Mouse (Mus musculus) hindbrain, postnatal 0 days (tissue): Measurements from ENCODE around the gene Tm4sf5. TPM values are rescaled to one million over a fixed set of nuclear protein-coding genes. Genes with fewer than 3 reads are reported as not detected.
"Not testable (repeated sequence)": the region's sequence is repeated elsewhere in the genome, so short reads cannot be mapped to it uniquely, and the experiment has no call there.

ENCODE experiments used
- ATAC-seq: fragments of 200-750 bp; cut with Nextera tagmentation; 2 replicates; pipeline ENCODE4 v1.8.0; 2017; ENCODE audit warnings: mild to moderate bottlenecking, moderate TSS enrichment, moderate library complexity
- DNase-seq: peaks from one replicate; pipeline ENCODE4 v3.0.0-alpha.2; 2015; ENCODE audit warnings: low spot score
- H3K27ac ChIP-seq: fragments of 300-500 bp; sonication (generic); 2 replicates; pipeline ENCODE4 v1.5.1; 2014; ENCODE audit warnings: mild to moderate bottlenecking
- H3K27me3 ChIP-seq: fragments of 300-500 bp; sonication (generic); 2 replicates; pipeline ENCODE4 v1.6.1; 2014; ENCODE audit warnings: low read length, mixed read lengths; ENCODE audit not compliant: insufficient read depth
- H3K36me3 ChIP-seq: fragments of 300-500 bp; sonication (generic); 2 replicates; pipeline ENCODE4 v1.6.1; 2014; ENCODE audit warnings: low read length, mixed read lengths; ENCODE audit not compliant: insufficient read depth
- H3K4me1 ChIP-seq: fragments of 300-500 bp; sonication (generic); 2 replicates; pipeline ENCODE4 v1.6.1; 2014; ENCODE audit warnings: antibody characterized with exemption, low read length, mixed read lengths; ENCODE audit not compliant: insufficient read depth
- H3K4me2 ChIP-seq: fragments of 300-500 bp; sonication (generic); 2 replicates; pipeline ENCODE4 v1.6.1; 2014; ENCODE audit warnings: low read depth, mild to moderate bottlenecking, low read length, moderate library complexity, mixed read lengths
- H3K4me3 ChIP-seq: fragments of 300-500 bp; sonication (generic); 2 replicates; pipeline ENCODE4 v1.5.1; 2014; ENCODE audit warnings: low read length
- H3K9ac ChIP-seq: fragments of 300-500 bp; sonication (generic); replicated peaks from 2 replicates; pipeline ENCODE4 v1.6.1; 2014; ENCODE audit warnings: mild to moderate bottlenecking, low read length, moderate library complexity, mixed read lengths
- H3K9me3 ChIP-seq: fragments of 300-500 bp; sonication (generic); 2 replicates; pipeline ENCODE4 v1.6.1; 2016; ENCODE audit warnings: low read length, mixed read lengths
- CTCF ChIP-seq: IDR thresholded peaks from 2 replicates; pipeline ENCODE4 v1.5.1; 2016; ENCODE audit warnings: antibody characterized with exemption, control low read depth, low read depth
- WGBS: fragments of 180-500 bp; shearing (Covaris S2); extraction: QIAGEN DNeasy Blood & Tissue Kit; methylation state at CpG from one replicate; pipeline ENCODE4 v1.1.7; 2014; 5-methylcytosine and 5-hydroxymethylcytosine counted together
- polyA plus RNA-seq: library from polyadenylated mRNA; unstranded; fragments of >200 nt; fragmentation: Nextera tagmentation; extraction: Ambion mirVana; gene quantifications from 2 replicates; pipeline ENCODE4 v1.2.1, GENCODE M21; 2015
- total RNA-seq: library from RNA; depleted of rRNA; stranded (reverse); fragments of >200 nt; gene quantifications from 2 replicates; pipeline ENCODE4 v1.2.3, GENCODE M21; 2014

The Tm4sf5 gene
- total and polyA plus RNA-seq, 2 experiments from 2014 or later, result 6.9 to 17.1 TPM

DNA sequence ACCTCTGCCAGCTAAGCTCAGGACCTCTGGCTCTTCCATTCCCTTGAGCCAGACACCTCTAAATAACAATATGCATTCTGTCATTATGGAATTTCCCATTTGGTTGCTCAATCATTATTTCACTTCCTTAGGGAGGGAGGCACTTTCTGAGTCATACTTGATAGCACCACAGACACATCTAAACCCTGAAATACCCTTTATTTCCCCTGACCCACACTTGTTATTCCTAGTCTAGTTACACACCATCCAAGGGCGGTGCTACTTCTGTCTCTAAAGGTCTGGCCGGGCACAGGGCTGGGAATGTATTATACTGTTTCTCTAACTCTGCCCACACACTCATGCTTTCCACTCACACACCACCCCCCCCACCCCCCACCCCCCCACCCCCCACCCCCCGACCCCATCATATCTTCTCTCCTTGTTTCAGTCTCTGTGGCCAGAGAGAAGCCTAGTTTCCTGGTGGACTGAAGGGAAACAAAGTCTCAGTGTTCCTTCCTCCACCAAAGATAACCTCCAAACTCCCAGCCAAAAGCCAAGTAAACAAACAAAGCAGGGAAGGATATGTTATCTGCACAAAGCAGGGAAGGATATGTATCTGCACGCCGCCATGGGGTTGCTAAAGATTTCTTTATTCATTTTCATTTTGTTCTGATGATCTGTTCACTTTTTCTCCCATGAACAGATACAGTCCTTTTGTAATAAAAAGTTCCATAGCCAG lies 37.0 kb upstream of the Tm4sf5 start:
- H3K27me3 ChIP-seq, result no peaks in the 10 kb centered on the region
- H3K4me1 ChIP-seq, result 0 out of 2 replicates have a peak, but pooled peaks cover 4% of the 10 kb centered on the region
- TF ChIP-seq CTCF, result no peak
- H3K4me3 ChIP-seq, result no peak overlapping the region
- no peak overlapping the region for H3K9ac ChIP-seq
- H3K9me3 ChIP-seq, result no peaks in the 10 kb centered on the region
- no peak for DNase-seq
- no peak for ATAC-seq
- 89% methylated on average over 5 of the region's 5 CpGs for WGBS
- H3K36me3 ChIP-seq, result no peaks in the 10 kb centered on the region
- no peak overlapping the region for H3K27ac ChIP-seq
- H3K4me2 ChIP-seq, result no peak overlapping the region

DNA sequence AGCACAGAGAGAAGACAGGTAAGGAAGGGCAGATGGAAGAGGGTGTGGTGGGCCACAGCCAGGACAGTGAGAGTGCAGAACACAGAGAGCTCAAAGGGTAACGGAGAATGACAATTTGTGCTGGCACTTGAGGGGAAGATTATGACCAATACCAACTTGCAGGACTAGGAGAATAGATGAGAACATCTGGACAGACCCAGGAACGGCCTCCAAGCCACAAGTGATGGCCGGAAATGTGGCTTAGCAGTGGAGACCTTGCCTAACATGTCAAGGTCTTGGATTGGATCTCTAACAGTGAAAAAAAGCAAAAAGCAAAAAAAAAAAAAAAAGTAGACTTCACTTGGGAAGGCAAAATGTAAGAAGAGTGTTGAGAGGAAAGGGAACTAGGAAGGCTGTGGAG lies 35.3 kb upstream of the Tm4sf5 start:
- Histone ChIP-seq H3K36me3 (no peaks in the 10 kb centered on the region), H3K4me1 (0 out of 2 replicates have a peak, but pooled peaks cover 4% of the 10 kb centered on the region), H3K9ac (no peak overlapping the region), H3K27ac (no peak overlapping the region), H3K9me3 (no peaks in the 10 kb centered on the region), H3K4me3 (no peak overlapping the region), H3K27me3 (no peaks in the 10 kb centered on the region), H3K4me2 (no peak overlapping the region)
- WGBS, result 94% methylated on average over 3 of the region's 3 CpGs
- no peak for DNase-seq
- no peak for ATAC-seq
- TF ChIP-seq CTCF, result no peak

- H3K9ac ChIP-seq, result no peak overlapping the region
- no peak overlapping the region for H3K4me3 ChIP-seq
- no peak for ATAC-seq
- no peak for TF ChIP-seq CTCF
- H3K9me3 ChIP-seq, result no peaks in the 10 kb centered on the region
- no peak overlapping the region for H3K27ac ChIP-seq
- no peak overlapping the region for H3K4me2 ChIP-seq
- DNase-seq, result no peak
- no peaks in the 10 kb centered on the region for H3K27me3 ChIP-seq
- no peaks in the 10 kb centered on the region for H3K4me1 ChIP-seq
- no peaks in the 10 kb centered on the region for H3K36me3 ChIP-seq
Observed at GRCm38 (mm10) chr11:70472716-70473115, 32.3 kb upstream of the Tm4sf5 start.

DNA sequence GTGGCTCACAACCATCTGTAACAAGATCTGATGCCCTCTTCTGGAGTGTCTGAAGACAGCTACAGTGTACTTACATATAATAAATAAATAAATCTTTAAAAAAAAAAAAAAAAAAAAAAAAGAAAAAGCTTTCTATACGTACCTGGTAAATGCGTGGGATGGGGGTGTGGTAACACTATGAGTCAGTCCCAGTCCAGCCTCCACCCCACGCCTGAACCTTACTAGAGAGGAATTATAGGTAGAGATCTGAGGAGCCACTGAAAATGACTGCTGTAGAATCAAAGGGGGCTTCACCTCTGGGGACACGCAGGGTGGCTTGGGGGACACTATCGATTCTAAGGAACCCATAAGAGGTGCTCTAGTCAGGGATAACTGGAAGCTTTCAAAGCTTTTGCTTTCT lies 31.8 kb upstream of the Tm4sf5 start:
- not testable (repeated sequence) for H3K4me3 ChIP-seq, H3K27me3 ChIP-seq, H3K36me3 ChIP-seq, ATAC-seq, H3K9ac ChIP-seq, H3K4me2 ChIP-seq, H3K4me1 ChIP-seq, DNase-seq, H3K27ac ChIP-seq, H3K9me3 ChIP-seq
- 94% methylated on average over 5 of the region's 5 CpGs for WGBS

DNA sequence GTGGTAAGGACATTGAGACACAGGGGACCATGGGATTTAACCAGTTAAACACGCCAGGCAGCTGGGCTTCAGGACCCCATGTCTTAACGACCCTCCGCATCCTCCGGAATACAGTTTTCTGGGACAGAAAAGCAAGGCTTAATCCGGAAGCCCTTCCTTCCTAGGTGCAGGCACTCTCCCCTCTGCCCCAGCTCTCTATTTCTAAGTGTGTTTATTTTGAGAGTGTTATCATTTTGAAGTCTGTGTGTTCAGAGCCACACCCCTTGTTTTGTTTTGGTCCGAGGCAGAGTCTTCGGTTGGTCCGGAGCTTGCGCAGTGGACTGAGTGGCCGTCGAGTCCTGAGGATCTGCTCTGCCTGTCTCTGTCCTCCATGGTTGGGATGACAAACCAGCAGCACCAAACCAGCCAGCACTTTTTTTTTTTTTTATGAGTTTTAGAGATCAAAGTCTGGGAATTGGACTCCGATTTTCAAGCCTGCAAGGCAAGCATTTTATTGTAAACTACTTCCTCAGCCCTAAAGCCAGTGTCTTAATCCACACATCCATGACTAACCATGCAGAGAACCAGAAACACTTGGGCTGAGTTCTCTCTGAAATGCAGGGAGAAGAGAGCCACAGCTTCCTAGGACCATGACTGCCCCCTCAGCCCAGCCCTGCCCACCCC lies 30.0 kb upstream of the Tm4sf5 start:
- no peaks in the 10 kb centered on the region for H3K36me3 ChIP-seq
- no peak overlapping the region for H3K4me3 ChIP-seq
- H3K9me3 ChIP-seq, result no peaks in the 10 kb centered on the region
- H3K4me2 ChIP-seq, result no peak overlapping the region
- H3K27me3 ChIP-seq, result no peaks in the 10 kb centered on the region
- H3K4me1 ChIP-seq, result no peaks in the 10 kb centered on the region
- TF ChIP-seq CTCF, result no peak
- no peak overlapping the region for H3K27ac ChIP-seq
- WGBS, result 78% methylated on average over 12 of the region's 12 CpGs
- ATAC-seq (no peak), DNase-seq (no peak)
- no peak overlapping the region for H3K9ac ChIP-seq

DNA sequence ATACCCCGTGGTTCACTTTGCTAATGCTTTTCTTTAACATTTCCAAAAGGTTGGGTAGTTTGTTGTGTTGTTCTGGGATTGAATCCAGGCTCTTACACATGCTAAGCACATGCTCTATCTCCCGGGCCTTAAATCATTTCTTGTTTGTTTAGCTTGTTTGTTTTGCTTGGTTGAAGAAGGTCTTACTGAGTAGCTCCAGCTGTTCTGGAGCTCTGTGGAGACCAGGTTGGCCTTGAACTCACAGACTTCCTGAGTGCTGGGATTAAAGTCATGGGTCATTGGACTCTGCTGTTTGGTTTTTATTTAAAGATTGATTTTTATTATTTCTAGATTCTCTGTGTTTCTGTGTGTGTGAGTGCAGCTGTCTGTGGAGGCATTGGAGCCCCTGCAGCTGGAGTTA lies 19.5 kb upstream of the Tm4sf5 start:
- H3K27me3 ChIP-seq, result no peaks in the 10 kb centered on the region
- no peak overlapping the region for H3K4me2 ChIP-seq
- no peaks in the 10 kb centered on the region for H3K4me1 ChIP-seq
- H3K9ac ChIP-seq, result no peak overlapping the region
- TF ChIP-seq CTCF, result no peak
- ATAC-seq (no peak), DNase-seq (no peak)
- WGBS, result 43% methylated on average over 2 of the region's 2 CpGs
- no peaks in the 10 kb centered on the region for H3K36me3 ChIP-seq
- H3K9me3 ChIP-seq, result no peaks in the 10 kb centered on the region
- no peak overlapping the region for H3K27ac ChIP-seq
- no peak overlapping the region for H3K4me3 ChIP-seq

GRCm38 (mm10) chr11:70487816-70488215 lies 17.2 kb upstream of the Tm4sf5 start:
- Histone ChIP-seq H3K4me3 (no peak overlapping the region), H3K27ac (no peak overlapping the region), H3K4me1 (no peaks in the 10 kb centered on the region), H3K9ac (no peak overlapping the region), H3K27me3 (no peaks in the 10 kb centered on the region), H3K4me2 (no peak overlapping the region), H3K36me3 (no peaks in the 10 kb centered on the region), H3K9me3 (no peaks in the 10 kb centered on the region)
- DNase-seq (no peak), ATAC-seq (no peak)
- TF ChIP-seq CTCF, result no peak
- 49% methylated on average over 4 of the region's 4 CpGs for WGBS
